Mouse (Mus musculus): ENCODE measurements around the gene Cacna1c. TPM values are rescaled to one million over a fixed set of nuclear protein-coding genes. Genes with fewer than 3 reads are reported as not detected.

Gene Cacna1c
- total RNA-seq, 2 experiments from 2014 or later: 72.7 to 76.0 TPM

GRCm38 (mm10) chr6:118765261-118765660, 431.0 kb downstream of the Cacna1c start:
- DNase-seq (ENCODE audit: low spot score in 2 of 2): no peak

GRCm38 (mm10) chr6:118759015-118759414, 437.2 kb downstream of the Cacna1c start:
- DNase-seq (ENCODE audit: low spot score in 2 of 2): no peak

DNA sequence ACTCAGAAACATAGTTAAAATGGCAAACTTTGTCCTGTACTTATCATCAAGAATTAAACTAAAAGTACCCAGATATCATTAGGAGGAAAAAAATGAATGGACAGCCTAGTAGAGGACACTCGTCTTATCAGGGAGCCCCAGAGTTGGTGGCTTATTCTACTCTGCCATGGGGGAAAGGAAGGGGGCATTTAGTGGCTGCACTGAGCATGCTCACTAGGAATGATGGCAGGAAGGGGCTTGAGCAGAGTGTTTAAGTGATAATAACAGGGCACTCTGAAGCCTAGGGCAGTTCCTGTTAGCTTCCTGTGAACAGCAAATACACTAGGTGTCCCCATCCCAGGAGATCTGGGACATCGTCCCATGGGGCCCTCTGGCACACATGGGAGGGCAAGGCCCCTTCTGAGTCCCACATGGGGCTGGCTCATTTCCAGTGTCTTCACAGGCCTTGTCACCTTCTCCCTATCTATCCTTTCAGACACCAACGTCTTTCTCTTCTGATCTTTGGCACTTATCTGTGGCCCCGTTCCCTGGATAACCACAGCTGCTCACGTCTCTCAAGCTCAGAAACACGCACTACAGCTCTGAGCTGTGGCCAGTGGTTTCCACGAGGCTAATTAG, 437.8 kb downstream of the Cacna1c start:
- no peak for DNase-seq (ENCODE audit: low spot score in 2 of 2)

- DNase-seq (ENCODE audit: low spot score in 2 of 2): no peak
These were observed 438.5 kb downstream of the Cacna1c start for GRCm38 (mm10) chr6:118757533-118758289.

GRCm38 (mm10) chr6:118756511-118756910, 439.7 kb downstream of the Cacna1c start:
- no peak for DNase-seq (ENCODE audit: low spot score in 2 of 2)

DNA sequence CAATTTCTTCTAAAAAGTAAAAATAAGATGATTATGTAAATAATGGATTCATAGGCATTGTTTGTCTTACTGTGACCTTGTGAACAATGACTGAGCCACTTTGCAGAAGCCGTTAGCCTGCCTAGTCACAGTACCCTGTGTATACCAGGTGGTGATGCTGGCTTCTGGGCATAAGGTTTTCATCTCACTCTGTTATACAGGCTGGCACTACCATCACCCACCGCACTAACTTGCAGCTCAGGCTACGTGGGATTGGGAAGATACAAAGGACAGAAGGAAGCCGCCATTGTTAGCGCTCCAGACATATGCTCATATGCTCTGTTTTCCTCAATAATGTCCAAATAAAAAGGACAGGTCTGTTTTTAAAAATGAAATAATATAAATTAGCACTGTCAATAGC, 440.4 kb downstream of the Cacna1c start:
- DNase-seq (ENCODE audit: low spot score in 2 of 2): no peak

DNA sequence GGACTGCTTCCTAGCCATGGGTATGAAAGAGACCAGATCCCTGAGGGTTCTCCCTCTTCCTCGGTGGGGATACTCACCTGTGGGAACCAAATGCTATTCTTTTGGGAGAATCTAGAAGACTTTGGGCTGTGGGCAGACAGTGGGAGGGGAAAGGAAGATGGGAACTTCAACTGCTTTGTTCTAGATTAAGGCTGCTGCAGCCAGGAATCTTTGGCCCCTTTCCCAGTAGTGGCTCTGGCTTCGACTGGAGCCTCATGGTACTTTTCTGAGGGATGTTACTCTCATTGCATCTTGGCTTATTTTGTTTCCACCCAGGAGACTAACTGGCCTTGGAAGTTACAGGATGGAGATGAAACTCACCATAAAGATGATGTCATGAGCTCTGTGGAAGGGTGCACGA, 441.8 kb downstream of the Cacna1c start:
- peak in 1 of 2 experiments; percentile 41 for DNase-seq (ENCODE audit: low spot score in 2 of 2)

- peak in 1 of 2 experiments; percentile 34 for DNase-seq (ENCODE audit: low spot score in 2 of 2)
These were observed 442.4 kb downstream of the Cacna1c start for GRCm38 (mm10) chr6:118753787-118754186.

- no peak for DNase-seq (ENCODE audit: low spot score in 2 of 2)
These were observed 443.2 kb downstream of the Cacna1c start for GRCm38 (mm10) chr6:118753064-118753463.

DNA sequence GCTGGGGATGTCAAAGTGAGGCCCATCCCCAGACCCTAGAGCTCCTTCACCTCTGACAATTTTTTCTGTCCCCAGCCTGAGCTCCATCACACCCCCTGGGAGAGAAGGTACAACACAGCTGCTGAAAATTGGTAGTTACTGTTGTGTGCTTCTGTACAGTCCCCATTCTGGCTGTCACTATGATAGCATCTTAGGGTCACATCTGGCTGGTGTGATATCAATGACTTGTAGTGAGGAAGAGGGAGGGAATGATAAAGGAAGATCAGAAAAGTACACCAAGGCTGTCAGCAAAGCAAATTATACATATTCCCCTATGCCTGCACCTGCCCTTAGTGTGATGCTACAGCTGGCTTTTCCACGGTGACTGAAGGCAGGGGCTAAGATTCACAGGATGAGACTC, 446.9 kb downstream of the Cacna1c start:
- no peak for DNase-seq (ENCODE audit: low spot score in 2 of 2)

DNA sequence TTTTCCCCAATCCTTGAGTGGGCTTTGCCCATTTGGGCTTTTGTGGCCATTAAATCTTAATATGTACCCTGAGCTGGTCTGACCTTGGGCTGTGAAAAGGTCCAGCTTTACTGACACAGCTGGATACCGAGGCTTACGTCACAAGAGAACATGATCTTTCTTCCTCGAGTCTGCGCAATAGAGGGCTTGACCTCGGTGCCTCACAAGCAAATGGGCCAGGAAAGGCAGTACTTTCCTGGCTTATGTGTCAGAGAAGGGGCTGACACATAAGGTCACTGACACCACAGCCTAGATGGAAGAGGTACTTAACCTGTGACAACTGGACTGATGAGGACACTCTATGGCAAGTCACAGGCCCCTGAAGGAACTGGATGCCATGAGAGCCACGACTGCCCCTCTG, 453.5 kb downstream of the Cacna1c start:
- DNase-seq (ENCODE audit: low spot score in 2 of 2): no peak

DNA sequence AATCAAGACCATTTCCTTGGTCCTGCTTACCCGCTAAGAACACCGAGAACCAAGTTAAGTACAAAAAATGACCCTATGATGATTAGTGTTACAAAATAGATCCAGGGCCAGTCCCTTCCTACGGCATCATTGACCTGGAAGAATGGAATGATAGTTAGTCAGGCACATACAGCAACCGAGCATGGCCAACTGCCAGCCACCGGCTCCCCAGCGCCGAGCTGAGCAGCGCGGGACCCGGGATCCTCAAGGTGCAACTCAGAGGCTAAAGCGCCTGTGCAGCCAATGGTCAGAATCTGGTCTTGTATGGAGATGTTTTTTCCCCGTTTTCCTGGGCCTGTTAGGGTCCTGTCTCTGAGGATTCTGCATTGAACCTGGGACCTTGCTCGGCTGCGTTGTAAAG, 454.4 kb downstream of the Cacna1c start:
- no peak for DNase-seq (ENCODE audit: low spot score in 2 of 2)

DNA sequence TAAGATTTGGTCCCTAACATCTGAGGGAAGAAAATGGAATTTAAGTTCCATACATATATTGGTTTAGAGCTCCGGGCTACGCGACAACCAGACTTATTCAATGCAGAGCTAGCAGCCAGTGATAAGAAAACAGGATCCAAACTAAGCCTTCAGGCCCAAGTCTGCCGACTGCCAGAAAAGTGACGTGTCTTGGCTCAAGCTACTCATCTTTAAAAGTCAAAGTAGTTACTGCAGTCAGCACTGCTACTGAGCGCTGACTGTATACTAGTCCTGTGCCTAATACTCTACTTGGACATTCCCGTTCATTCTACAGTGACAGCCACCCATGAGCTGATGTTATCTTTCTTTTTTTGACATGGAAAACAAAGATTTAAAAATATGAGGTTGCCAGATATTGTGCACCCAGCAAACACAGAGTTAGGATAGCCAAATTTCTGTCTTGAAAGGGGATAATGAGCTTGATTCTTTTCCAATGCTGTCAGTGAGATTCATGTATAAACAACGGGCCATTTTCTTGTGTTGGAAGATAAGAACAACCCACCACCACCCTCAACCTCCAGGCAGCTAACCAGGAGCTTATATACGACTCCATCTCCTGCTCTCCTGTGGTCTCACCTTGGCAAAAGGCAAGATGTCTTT, 456.1 kb downstream of the Cacna1c start:
- DNase-seq (ENCODE audit: low spot score in 2 of 2): peak in 1 of 2 experiments; percentile 31

DNA sequence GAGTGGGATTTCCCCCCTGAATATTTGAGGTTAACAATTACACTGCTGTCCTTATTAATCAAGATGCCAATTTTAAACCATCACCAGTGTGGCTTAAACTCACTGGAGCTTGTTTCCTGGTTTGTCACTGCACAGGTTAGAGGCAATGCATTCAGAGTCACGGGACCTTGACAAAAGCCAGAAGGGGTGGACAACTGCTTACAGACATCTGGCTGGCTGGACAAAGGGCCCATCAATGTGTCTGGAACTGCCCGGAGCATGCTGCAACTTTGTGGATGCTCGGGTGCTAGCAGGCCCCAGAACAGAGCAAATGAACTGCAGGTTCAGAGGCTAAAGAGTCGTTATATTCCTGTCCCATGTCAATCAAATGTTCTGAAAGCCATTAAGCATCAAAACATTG, 456.9 kb downstream of the Cacna1c start:
- DNase-seq (ENCODE audit: low spot score in 2 of 2): no peak

DNA sequence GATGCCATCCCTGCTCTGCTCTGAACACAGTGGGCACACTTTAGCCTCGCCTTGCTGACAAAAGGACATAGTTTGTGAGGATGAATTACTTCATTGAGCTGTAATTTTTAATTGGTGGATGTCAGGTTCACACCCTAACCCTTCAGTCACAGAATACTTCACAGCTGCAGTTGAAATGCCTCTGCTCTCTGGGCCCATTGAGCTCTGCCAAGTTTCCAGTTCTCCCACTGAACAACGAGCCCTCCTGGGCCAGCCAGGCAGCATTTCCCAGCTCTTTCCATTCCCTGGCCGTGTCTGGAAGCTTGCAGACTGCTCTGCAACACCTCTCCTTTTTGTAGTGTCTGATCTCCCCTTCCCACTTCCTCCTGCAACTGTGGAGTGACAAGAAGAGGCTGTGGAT, 457.6 kb downstream of the Cacna1c start:
- no peak for DNase-seq (ENCODE audit: low spot score in 2 of 2)

DNA sequence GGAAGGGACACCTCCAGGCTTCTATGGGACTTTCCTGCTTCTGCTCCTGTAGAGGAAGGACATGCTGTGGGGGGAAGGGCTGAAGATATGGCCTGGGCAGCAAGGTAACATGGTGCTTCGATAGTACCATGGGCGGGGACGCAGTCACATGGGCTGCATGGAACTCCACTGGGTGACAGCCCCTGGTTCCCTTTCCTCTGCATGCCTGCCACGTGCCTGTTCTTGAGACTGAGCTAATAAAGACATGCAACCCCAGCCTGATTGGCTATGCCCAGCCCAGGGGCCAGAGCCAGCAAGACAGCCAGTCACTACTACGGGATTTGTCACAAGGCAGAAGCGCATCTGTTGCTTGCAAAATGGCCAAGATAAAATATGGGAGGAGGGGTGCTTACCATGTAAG, 459.1 kb downstream of the Cacna1c start:
- DNase-seq (ENCODE audit: low spot score in 2 of 2): no peak

DNA sequence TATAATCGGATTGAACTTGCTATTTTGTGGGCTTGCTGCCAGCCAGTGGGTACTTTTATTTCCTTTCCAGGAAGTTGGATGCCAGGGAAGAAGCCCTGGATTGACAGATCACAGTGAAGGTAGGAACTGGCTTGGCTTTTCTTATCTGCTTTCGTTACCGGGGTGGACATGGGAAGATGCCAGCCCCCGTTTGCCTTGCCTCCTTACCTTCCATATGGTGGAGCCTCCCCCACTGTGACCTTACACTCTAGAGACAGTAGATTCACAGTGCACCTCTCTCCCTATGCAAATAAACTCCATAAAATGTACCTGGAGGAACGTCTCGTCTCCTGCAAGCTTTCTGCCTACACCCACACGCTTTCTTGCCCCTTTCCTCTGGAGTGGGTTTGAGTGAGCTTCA, 459.7 kb downstream of the Cacna1c start:
- no peak for DNase-seq (ENCODE audit: low spot score in 2 of 2)

DNA sequence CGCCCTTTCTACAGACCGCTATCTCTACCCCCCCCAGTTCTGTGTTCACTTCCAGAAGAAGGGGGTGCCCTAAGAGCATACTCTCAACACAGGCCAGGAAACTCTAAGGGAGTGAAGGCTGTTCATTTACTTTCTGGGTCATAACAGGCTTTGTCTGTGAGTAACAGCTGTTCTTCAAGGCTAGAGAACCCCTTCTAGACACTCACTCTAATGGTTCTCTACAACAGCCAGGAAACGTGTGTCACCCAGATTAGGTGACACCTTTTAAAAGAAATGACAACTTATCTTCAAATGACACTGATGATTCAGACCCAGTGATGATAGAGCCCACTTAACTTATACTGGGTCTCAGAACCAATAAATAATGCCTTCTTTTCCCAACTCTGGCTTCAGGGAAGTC, 461.1 kb downstream of the Cacna1c start:
- no peak for DNase-seq (ENCODE audit: low spot score in 2 of 2)

DNA sequence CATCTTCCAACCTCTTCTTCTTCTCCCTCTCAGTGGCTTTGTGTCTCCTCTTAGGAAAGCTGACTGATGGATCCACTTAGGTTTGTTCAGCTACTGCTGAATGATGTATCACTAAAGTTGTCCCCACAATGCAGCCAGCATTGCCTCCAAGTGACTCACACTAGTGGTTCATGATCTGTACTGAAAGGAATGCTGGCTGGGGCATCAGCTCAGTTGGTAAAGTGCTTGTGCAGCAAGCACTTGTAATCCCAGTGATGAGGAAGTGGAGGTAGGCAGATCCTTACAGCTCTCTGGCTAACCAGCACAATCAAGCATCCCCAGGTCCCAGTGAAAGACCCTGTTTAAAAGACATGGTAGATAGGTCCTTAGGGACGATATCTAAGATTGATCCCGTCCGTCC, 464.3 kb downstream of the Cacna1c start:
- no peak for DNase-seq (ENCODE audit: low spot score in 2 of 2)

GRCm38 (mm10) chr6:118724908-118725307, 471.3 kb downstream of the Cacna1c start:
- DNase-seq (ENCODE audit: low spot score in 2 of 2): no peak

DNA sequence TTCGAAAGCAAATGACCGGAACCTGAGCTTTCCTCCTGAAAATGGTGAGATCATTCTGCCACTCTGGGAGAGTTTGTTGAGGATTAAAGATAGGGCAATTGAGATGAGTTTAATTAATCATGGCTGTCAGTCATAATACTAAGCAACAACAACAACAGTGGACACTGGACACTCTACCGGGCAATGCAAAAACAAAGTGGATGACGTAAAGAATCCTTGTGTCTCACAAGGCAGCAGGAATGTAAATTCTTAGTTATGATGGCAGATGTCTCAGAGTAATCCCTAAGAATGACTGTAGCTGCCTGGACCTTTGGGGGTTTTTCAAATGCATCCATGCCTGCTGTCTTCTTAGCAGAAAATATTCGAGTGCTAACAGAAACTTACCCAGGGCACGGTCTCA, 471.8 kb downstream of the Cacna1c start:
- DNase-seq (ENCODE audit: low spot score in 2 of 2): no peak

DNA sequence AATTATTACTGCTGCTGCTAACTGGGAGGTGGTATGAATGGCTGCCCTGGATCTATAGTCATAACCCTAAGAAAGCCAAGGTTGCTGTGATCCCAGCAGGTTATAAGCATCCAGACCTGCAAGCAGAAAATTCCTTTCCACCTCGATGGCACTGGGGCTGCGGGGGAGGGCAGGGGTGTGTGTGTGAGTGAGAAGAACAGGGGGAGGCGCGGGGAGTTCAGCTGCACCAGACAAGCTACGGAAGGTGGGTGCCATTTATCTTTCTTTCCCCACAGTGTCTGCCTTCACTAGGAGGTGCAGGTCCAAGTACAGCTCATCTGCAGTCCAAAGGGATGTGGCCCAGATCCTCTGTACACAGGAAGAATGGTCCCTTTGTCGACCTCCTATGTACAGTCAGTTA, 473.9 kb downstream of the Cacna1c start:
- DNase-seq (ENCODE audit: low spot score in 2 of 2): no peak

DNA sequence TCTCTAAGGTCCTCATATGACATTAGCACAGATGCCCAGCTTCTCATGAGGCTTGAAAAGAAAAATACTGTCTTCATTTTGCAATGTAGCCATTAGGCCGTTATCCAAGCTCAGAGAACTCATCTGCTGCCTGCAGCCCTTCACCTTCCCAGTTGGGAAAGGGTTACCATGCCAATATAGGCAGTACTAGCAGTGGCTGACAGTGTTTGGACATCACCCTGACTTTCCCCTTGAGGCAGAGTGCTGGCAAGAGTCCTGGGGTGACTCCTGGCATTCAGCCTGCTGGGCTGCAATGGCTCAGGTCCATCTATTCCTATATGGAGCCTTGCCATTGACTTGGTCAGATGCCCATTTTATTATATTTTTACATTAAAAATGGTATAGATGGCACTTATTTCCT, 476.7 kb downstream of the Cacna1c start:
- no peak for DNase-seq (ENCODE audit: low spot score in 2 of 2)
